Mouse (Mus musculus) limb, embryonic 12.5 days (tissue): ENCODE measurements around the gene Mgat1. TPM values are rescaled to one million over a fixed set of nuclear protein-coding genes. Genes with fewer than 3 reads are reported as not detected.
A peak's percentile ranks its signal among the peaks of the same experiment; 100 is the strongest.
"Not testable (repeated sequence)": the region's sequence is repeated elsewhere in the genome, so short reads cannot be mapped to it uniquely, and the experiment has no call there.

Experiments
- ATAC-seq: fragments of 200-750 bp; cut with Nextera tagmentation; 2 replicates; pipeline ENCODE4 v1.8.0; 2017; ENCODE audit warnings: low read depth, moderate TSS enrichment; ENCODE audit not compliant: insufficient number of reproducible peaks, insufficient read depth, low FRiP score, low TSS enrichment
- H3K27ac ChIP-seq: fragments of 300-500 bp; sonication (generic); 2 replicates; pipeline ENCODE4 v1.5.1; 2016; ENCODE audit warnings: mild to moderate bottlenecking, moderate library complexity
- H3K27me3 ChIP-seq: fragments of 300-500 bp; sonication (generic); 2 replicates; pipeline ENCODE4 v1.6.1; 2016; ENCODE audit warnings: mild to moderate bottlenecking, moderate library complexity
- H3K36me3 ChIP-seq: fragments of 300-500 bp; sonication (generic); 2 replicates; pipeline ENCODE4 v1.6.1; 2016; ENCODE audit warnings: mild to moderate bottlenecking, moderate library complexity
- H3K4me1 ChIP-seq: fragments of 300-500 bp; sonication (generic); replicated peaks from 2 replicates; pipeline ENCODE4 v1.6.1; 2016
- H3K4me2 ChIP-seq: fragments of 300-500 bp; sonication (generic); 2 replicates; pipeline ENCODE4 v1.6.1; 2016; ENCODE audit warnings: mild to moderate bottlenecking, moderate library complexity
- H3K4me3 ChIP-seq: fragments of 300-500 bp; sonication (generic); replicated peaks from 2 replicates; pipeline ENCODE4 v1.5.1; 2016; ENCODE audit warnings: mild to moderate bottlenecking
- H3K9ac ChIP-seq: fragments of 300-500 bp; sonication (generic); replicated peaks from 2 replicates; pipeline ENCODE4 v1.6.1; 2016; ENCODE audit warnings: mild to moderate bottlenecking, moderate library complexity
- H3K9me3 ChIP-seq: fragments of 300-500 bp; sonication (generic); 2 replicates; pipeline ENCODE4 v1.6.1; 2016; ENCODE audit warnings: mild to moderate bottlenecking, moderate library complexity
- WGBS: fragments of 180-500 bp; shearing (Covaris S2); methylation state at CpG from one replicate; pipeline ENCODE4 v1.1.7; 2016; 5-methylcytosine and 5-hydroxymethylcytosine counted together
- polyA plus RNA-seq: library from polyadenylated mRNA; unstranded; fragments of >200 nt; fragmentation: Nextera tagmentation; extraction: Ambion mirVana; gene quantifications from 2 replicates; pipeline ENCODE4 v1.2.1, GENCODE M21; 2016

Mgat1 gene
- polyA plus RNA-seq: 46.0 and 49.1 TPM in 2 replicates

GRCm38 (mm10) chr11:49243727-49244594 lies at the start of gene Mgat1:
Gene Mgat1, plus strand, starts transcription at chr11:49244191.
- ATAC-seq: peak; percentile 95
- WGBS: under 1% methylated on average over 55 of the region's 60 CpGs
- Histone ChIP-seq H3K4me3 (peak within 1 kb of the TSS; percentile 46), H3K4me1 (peaks cover 23% of the 10 kb centered on the region), H3K9ac (peak within 1 kb of the TSS; percentile 47), H3K36me3 (no peaks in the 10 kb centered on the region), H3K27me3 (no peaks in the 10 kb centered on the region), H3K27ac (peak within 1 kb of the TSS; percentile 92), H3K4me2 (peak within 1 kb of the TSS; percentile 60), H3K9me3 (no peaks in the 10 kb centered on the region)

DNA sequence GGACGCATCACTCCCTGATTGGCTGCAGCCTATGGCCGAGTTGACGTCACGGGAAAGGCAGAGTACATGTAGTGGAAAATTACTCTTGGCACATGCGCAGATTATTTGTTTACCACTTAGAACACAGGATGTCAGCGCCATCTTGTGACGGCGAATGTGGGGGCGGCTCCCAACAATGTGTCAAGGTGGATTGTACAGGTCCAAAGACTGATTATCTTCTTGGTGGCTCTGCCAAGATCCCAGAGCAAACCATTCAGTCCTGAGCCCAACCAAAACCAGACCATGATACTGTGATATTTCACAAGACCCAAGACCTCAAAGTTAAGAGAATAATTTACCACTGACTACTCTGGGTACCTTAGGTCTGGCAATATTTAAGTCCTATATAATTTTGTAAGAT lies 49.2 kb upstream of the Mgat1 start:
- H3K4me2 ChIP-seq, H3K9me3 ChIP-seq, H3K36me3 ChIP-seq, H3K27ac ChIP-seq, H3K27me3 ChIP-seq, H3K4me1 ChIP-seq, H3K4me3 ChIP-seq, ATAC-seq, H3K9ac ChIP-seq: not testable (repeated sequence)
- WGBS: 95% methylated on average over 9 of the region's 9 CpGs

DNA sequence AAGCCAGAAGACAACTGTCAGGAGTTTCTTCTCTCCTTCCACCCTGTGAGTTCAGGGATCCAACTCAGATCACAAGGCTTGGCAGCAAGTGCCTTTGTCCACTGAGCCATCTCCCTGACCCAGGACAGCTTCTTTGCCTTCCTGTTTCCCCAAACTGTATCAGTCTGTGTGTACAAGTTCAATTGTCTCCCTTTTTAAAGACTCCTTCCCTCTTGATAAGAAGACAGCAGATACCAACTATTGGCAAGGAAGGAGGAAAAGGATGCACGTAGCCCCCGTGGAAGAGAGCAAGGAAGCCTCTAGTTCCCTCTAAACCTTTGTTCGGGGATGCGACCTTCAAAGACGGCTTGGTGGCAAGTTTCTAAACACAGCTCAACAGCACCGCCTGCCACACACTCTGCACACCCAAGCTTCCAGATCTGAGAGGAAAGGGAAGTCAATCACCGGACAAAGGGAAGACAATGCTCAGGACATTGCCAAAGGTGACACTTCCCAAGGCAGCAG lies 48.1 kb upstream of the Mgat1 start:
- Histone ChIP-seq H3K4me3 (no peak overlapping the region), H3K36me3 (no peaks in the 10 kb centered on the region), H3K9ac (no peak overlapping the region), H3K9me3 (no peaks in the 10 kb centered on the region), H3K27me3 (no peaks in the 10 kb centered on the region), H3K4me1 (no peaks in the 10 kb centered on the region), H3K27ac (no peak overlapping the region), H3K4me2 (no peak overlapping the region)
- 84% methylated on average over 7 of the region's 7 CpGs for WGBS
- ATAC-seq: no peak

- H3K27ac ChIP-seq: no peak overlapping the region
- H3K36me3 ChIP-seq: no peaks in the 10 kb centered on the region
- H3K4me1 ChIP-seq: peaks cover 11% of the 10 kb centered on the region
- no peak overlapping the region for H3K4me3 ChIP-seq
- H3K9ac ChIP-seq: no peak overlapping the region
- H3K27me3 ChIP-seq: no peaks in the 10 kb centered on the region
- ATAC-seq: no peak
- no peak overlapping the region for H3K4me2 ChIP-seq
- H3K9me3 ChIP-seq: no peaks in the 10 kb centered on the region
These were observed 43.3 kb upstream of the Mgat1 start for GRCm38 (mm10) chr11:49200666-49201065.

DNA sequence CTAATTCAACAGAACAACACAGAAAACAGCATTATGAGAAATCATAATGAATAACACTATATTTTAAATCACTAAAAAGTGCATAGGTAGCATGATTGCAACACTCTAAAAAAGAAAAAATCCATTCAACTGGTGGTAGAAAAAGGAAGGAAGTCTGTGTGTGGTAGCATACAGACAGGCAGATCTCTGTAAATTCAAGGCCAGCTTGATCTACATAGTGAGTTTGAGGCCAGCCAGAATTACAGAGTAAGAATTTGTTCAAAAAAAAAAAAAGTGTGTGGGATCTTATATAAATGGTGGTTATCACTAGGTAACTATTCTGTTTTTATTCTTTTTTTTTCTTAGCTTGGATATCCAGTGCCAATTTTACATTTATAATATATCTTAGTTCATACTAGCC lies 42.8 kb upstream of the Mgat1 start:
- Histone ChIP-seq H3K9me3 (no peaks in the 10 kb centered on the region), H3K4me2 (no peak overlapping the region), H3K27ac (no peak overlapping the region), H3K9ac (no peak overlapping the region), H3K27me3 (no peaks in the 10 kb centered on the region), H3K36me3 (no peaks in the 10 kb centered on the region), H3K4me3 (no peak overlapping the region), H3K4me1 (peaks cover 11% of the 10 kb centered on the region)
- no peak for ATAC-seq

DNA sequence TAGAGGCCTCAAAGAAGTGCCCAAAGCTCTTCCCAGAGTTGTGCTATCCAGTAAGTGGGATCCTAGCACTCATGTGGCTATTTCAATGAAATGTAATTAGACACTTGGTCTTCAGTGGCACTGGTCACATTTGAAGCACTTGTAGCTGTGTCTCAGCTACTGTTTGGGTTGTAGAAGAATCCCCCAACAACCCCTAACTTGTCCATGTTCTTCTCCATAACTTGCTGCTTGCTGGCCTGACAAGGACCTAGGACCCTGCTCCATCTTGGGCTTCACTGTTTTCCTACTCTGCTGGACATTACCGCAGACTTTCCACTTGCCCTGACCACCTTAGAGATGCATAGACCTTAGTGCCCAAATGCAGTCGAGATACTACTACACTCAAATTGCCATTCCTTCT lies 41.9 kb upstream of the Mgat1 start:
- 0 out of 2 replicates have a peak, but pooled peaks have one; percentile 14 for ATAC-seq

GRCm38 (mm10) chr11:49202523-49203061 lies 41.4 kb upstream of the Mgat1 start:
- Histone ChIP-seq H3K27me3 (no peaks in the 10 kb centered on the region), H3K27ac (peak overlapping the region; percentile 99), H3K4me1 (peaks cover 11% of the 10 kb centered on the region), H3K9me3 (no peaks in the 10 kb centered on the region), H3K4me2 (peak overlapping the region; percentile 74), H3K36me3 (peaks cover 13% of the 10 kb centered on the region), H3K4me3 (peak overlapping the region; percentile 88), H3K9ac (peak overlapping the region; percentile 97)
- ATAC-seq: peak; percentile 58; the same call in 1 of the 2 replicates
- 2% methylated on average over 10 of the region's 10 CpGs for WGBS

More for the DNA sequence above, 41.9 kb upstream of the Mgat1 start:
- H3K4me2 ChIP-seq: peak overlapping the region; percentile 74
- no peaks in the 10 kb centered on the region for H3K27me3 ChIP-seq
- peaks cover 11% of the 10 kb centered on the region for H3K4me1 ChIP-seq
- H3K36me3 ChIP-seq: peaks cover 8% of the 10 kb centered on the region
- H3K9ac ChIP-seq: peak overlapping the region; percentile 97
- H3K27ac ChIP-seq: peak overlapping the region; percentile 99
- no peaks in the 10 kb centered on the region for H3K9me3 ChIP-seq
- 53% methylated on average over 2 of the region's 2 CpGs for WGBS
- peak overlapping the region; percentile 88 for H3K4me3 ChIP-seq

DNA sequence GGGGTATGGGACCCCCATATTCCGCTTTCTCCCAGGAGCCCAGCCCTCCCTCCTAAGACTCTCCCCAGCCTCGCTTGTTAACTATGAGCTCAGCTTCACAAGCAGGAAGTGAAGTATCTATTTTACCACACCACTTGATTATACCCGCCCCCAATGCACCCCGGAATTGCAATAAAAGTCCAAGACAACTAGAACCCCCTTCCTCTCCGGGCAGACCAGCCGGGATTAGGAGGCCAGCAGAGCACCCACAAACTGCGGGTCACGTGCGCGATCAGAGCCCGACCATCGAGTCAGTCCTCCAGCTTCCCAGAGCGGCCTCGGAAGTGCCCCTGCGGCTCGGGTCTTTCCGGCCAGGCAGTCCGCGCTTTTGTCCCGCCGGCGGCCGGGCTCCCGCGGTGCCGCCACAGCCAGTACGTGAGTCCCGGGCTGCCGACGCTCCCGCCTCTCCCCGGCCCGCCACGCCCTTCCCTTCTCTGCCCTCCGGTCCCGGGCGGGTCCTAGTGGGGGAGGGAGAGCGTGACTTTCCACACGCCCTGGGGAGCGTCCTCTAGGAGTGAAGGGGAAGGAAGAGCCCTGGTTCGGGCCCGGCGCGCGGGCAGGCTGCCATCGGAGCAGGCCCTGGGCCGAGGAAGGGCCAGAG lies 40.7 kb upstream of the Mgat1 start, which contains the start of gene Zfp62:
Gene Zfp62, plus strand, starts transcription at position 164 of the 640 bp plus-strand sequence.
- Histone ChIP-seq H3K9me3 (no peaks in the 10 kb centered on the region), H3K9ac (peak within 1 kb of the TSS; percentile 97), H3K4me2 (peak within 1 kb of the TSS; percentile 74), H3K27me3 (no peaks in the 10 kb centered on the region), H3K4me3 (peak within 1 kb of the TSS; percentile 88), H3K27ac (peak within 1 kb of the TSS; percentile 99), H3K36me3 (peaks cover 16% of the 10 kb centered on the region), H3K4me1 (peaks cover 11% of the 10 kb centered on the region)
- peak; percentile 92 for ATAC-seq
- under 1% methylated on average over 45 of the region's 47 CpGs for WGBS

- no peaks in the 10 kb centered on the region for H3K9me3 ChIP-seq
- under 1% methylated on average over 24 of the region's 24 CpGs for WGBS
- H3K9ac ChIP-seq: peak overlapping the region; percentile 97
- peaks cover 11% of the 10 kb centered on the region for H3K4me1 ChIP-seq
- peaks cover 16% of the 10 kb centered on the region for H3K36me3 ChIP-seq
- H3K27ac ChIP-seq: peak overlapping the region; percentile 99
- ATAC-seq: 0 out of 2 replicates have a peak, but pooled peaks have one; percentile 62
- H3K4me2 ChIP-seq: peak overlapping the region; percentile 74
- H3K27me3 ChIP-seq: no peaks in the 10 kb centered on the region
- H3K4me3 ChIP-seq: peak overlapping the region; percentile 88
These were observed 40.1 kb upstream of the Mgat1 start for GRCm38 (mm10) chr11:49203771-49204497.

DNA sequence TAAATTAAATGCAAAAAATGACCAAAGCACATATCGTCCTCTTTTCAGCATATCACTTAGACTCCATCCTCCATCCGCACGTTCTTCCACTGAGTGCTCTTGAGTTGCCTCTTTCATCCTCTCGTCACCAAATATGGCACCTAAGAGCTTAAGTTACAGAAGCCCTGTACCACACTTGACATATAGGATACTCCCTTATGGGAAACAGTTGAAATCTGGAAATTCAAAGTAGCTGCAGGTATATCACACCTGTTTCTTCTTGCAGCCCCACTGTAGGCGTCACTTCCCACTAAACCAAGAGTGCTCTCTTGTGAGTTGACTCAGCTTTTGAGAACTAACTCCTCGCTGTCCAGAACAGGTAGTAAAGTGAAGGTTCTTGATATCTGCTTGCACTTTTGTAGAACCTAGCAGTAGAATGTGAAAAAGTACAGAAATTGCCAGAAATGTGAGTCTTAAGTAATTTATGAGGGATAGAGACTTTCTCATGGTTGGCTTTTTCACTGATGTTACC lies 38.9 kb upstream of the Mgat1 start:
- Histone ChIP-seq H3K27me3 (no peaks in the 10 kb centered on the region), H3K4me1 (peaks cover 11% of the 10 kb centered on the region), H3K36me3 (peaks cover 23% of the 10 kb centered on the region), H3K9me3 (no peaks in the 10 kb centered on the region), H3K4me2 (peak overlapping the region; percentile 74), H3K27ac (no peak overlapping the region), H3K4me3 (0 out of 2 replicates have a peak overlapping the region, but pooled peaks have one; percentile 4), H3K9ac (no peak overlapping the region)
- no peak for ATAC-seq
- 82% methylated on average over 6 of the region's 6 CpGs for WGBS
